Mouse (Mus musculus) ES-E14 (cell line): ENCODE results near the gene Sarnp.

ENCODE experiments used
- HCFC1 ChIP-seq: IDR thresholded peaks from 2 replicates; pipeline ENCODE4 v1.6.1; 2012; ENCODE audit warnings: low read length, inconsistent platforms, borderline replicate concordance; ENCODE audit not compliant: insufficient read depth
- MAFK ChIP-seq: IDR thresholded peaks from 2 replicates; pipeline ENCODE4 v1.6.1; 2014; ENCODE audit warnings: mild to moderate bottlenecking, low read depth, low read length, inconsistent platforms; ENCODE audit not compliant: insufficient read depth
- ZC3H11A ChIP-seq: IDR thresholded peaks from 2 replicates; pipeline ENCODE4 v1.6.1; 2012; ENCODE audit warnings: low read depth, mild to moderate bottlenecking, inconsistent platforms, low read length, borderline replicate concordance
- ZNF384 ChIP-seq: IDR thresholded peaks from 2 replicates; pipeline ENCODE4 v1.6.1; 2012; ENCODE audit warnings: low read depth, low read length, inconsistent platforms

GRCm38 (mm10) chr10:128772895-128773294, 44.2 kb upstream of the Sarnp start:
- no peak for TF ChIP-seq HCFC1
- no peak for TF ChIP-seq ZC3H11A
- no peak for TF ChIP-seq MAFK
- no peak for TF ChIP-seq ZNF384
